Mouse (Mus musculus) liver, embryonic 13.5 days (tissue): ENCODE results near the gene Arl5b. TPM values are rescaled to one million over a fixed set of nuclear protein-coding genes. Genes with fewer than 3 reads are reported as not detected.
A peak's percentile ranks its signal among the peaks of the same experiment; 100 is the strongest.

ENCODE experiments used
- ATAC-seq: fragments of 200-750 bp; cut with Nextera tagmentation; 2 replicates; pipeline ENCODE4 v1.8.0; 2017; ENCODE audit warnings: low read depth, mild to moderate bottlenecking, moderate number of reproducible peaks, moderate library complexity
- DNase-seq: peaks from one replicate; pipeline ENCODE4 v3.0.0; 2022
- H3K27ac ChIP-seq: fragments of 300-500 bp; sonication (generic); 2 replicates; pipeline ENCODE4 v1.5.1; 2015; ENCODE audit warnings: moderate library complexity, mild to moderate bottlenecking, inconsistent platforms
- H3K27me3 ChIP-seq: fragments of 300-500 bp; sonication (generic); 2 replicates; pipeline ENCODE4 v1.6.1; 2015; ENCODE audit warnings: mild to moderate bottlenecking, inconsistent platforms
- H3K36me3 ChIP-seq: fragments of 300-500 bp; sonication (generic); 2 replicates; pipeline ENCODE4 v1.6.1; 2015; ENCODE audit warnings: mild to moderate bottlenecking, inconsistent platforms
- H3K4me1 ChIP-seq: fragments of 300-500 bp; sonication (generic); replicated peaks from 2 replicates; pipeline ENCODE4 v1.6.1; 2015; ENCODE audit warnings: inconsistent platforms
- H3K4me2 ChIP-seq: fragments of 300-500 bp; sonication (generic); 2 replicates; pipeline ENCODE4 v1.6.1; 2015; ENCODE audit warnings: inconsistent platforms, mild to moderate bottlenecking, moderate library complexity
- H3K4me3 ChIP-seq: fragments of 300-500 bp; sonication (generic); replicated peaks from 2 replicates; pipeline ENCODE4 v1.5.1; 2015; ENCODE audit warnings: mild to moderate bottlenecking, inconsistent platforms
- H3K9ac ChIP-seq: fragments of 300-500 bp; sonication (generic); 2 replicates; pipeline ENCODE4 v1.6.1; 2015; ENCODE audit warnings: mild to moderate bottlenecking, inconsistent platforms
- H3K9me3 ChIP-seq: fragments of 300-500 bp; sonication (generic); replicated peaks from 2 replicates; pipeline ENCODE4 v1.6.1; 2016; ENCODE audit warnings: inconsistent platforms
- WGBS: fragments of 180-500 bp; shearing (Covaris S2); methylation state at CpG from one replicate; pipeline ENCODE4 v1.1.7; 2015; ENCODE audit not compliant: insufficient replicate concordance; 5-methylcytosine and 5-hydroxymethylcytosine counted together
- polyA plus RNA-seq: library from polyadenylated mRNA; unstranded; fragments of >200 nt; fragmentation: Nextera tagmentation; extraction: Ambion mirVana; gene quantifications from 2 replicates; pipeline ENCODE4 v1.2.1, GENCODE M21; 2015

Gene Arl5b
- 6.0 and 7.3 TPM in 2 replicates for polyA plus RNA-seq

GRCm38 (mm10) chr2:15049117-15049873, at the start of gene Arl5b:
Gene Arl5b (plus strand): TSS chr2:15049395.
- ATAC-seq (peak; percentile 100), DNase-seq (peak; percentile 86)
- 8% methylated on average over 20 of the region's 20 CpGs for WGBS
- Histone ChIP-seq H3K36me3 (no peaks in the 10 kb centered on the region), H3K9me3 (no peaks in the 10 kb centered on the region), H3K4me2 (peak within 1 kb of the TSS; percentile 73), H3K27me3 (no peaks in the 10 kb centered on the region), H3K27ac (peak within 1 kb of the TSS; percentile 59), H3K4me3 (peak within 1 kb of the TSS; percentile 69), H3K9ac (peak within 1 kb of the TSS; percentile 74), H3K4me1 (peaks cover 19% of the 10 kb centered on the region)

- H3K27ac ChIP-seq: no peak overlapping the region
- DNase-seq (no peak), ATAC-seq (no peak)
These were observed 41.7 kb upstream of the Arl5b start for GRCm38 (mm10) chr2:15007531-15007930.

GRCm38 (mm10) chr2:15008072-15008471, 41.1 kb upstream of the Arl5b start:
- H3K9me3 ChIP-seq: no peaks in the 10 kb centered on the region
- peaks cover 3% of the 10 kb centered on the region for H3K36me3 ChIP-seq
- no peaks in the 10 kb centered on the region for H3K4me1 ChIP-seq
- 87% methylated on average over 1 of the region's 1 CpGs for WGBS
- H3K4me2 ChIP-seq: no peak overlapping the region
- no peak overlapping the region for H3K4me3 ChIP-seq
- H3K27me3 ChIP-seq: no peaks in the 10 kb centered on the region
- DNase-seq (no peak), ATAC-seq (no peak)
- H3K27ac ChIP-seq: no peak overlapping the region
- no peak overlapping the region for H3K9ac ChIP-seq

More at GRCm38 (mm10) chr2:15007531-15007930, 41.7 kb upstream of the Arl5b start:
- Histone ChIP-seq H3K9me3 (no peaks in the 10 kb centered on the region), H3K27me3 (no peaks in the 10 kb centered on the region), H3K9ac (no peak overlapping the region), H3K4me1 (no peaks in the 10 kb centered on the region), H3K36me3 (peaks cover 3% of the 10 kb centered on the region), H3K4me2 (no peak overlapping the region), H3K4me3 (no peak overlapping the region)
- 71% methylated on average over 3 of the region's 3 CpGs for WGBS

- no peak overlapping the region for H3K9ac ChIP-seq
- WGBS: 77% methylated on average over 3 of the region's 3 CpGs
- no peaks in the 10 kb centered on the region for H3K9me3 ChIP-seq
- no peak for DNase-seq
- H3K4me3 ChIP-seq: no peak overlapping the region
- no peaks in the 10 kb centered on the region for H3K27me3 ChIP-seq
- peaks cover 7% of the 10 kb centered on the region; the same call in 1 of the 2 replicates for H3K36me3 ChIP-seq
- no peaks in the 10 kb centered on the region for H3K4me1 ChIP-seq
- no peak for ATAC-seq
- H3K4me2 ChIP-seq: no peak overlapping the region
- H3K27ac ChIP-seq: no peak overlapping the region
These were observed 22.4 kb upstream of the Arl5b start for GRCm38 (mm10) chr2:15026817-15027216.

GRCm38 (mm10) chr2:15027816-15028215, 21.4 kb upstream of the Arl5b start:
- no peak overlapping the region for H3K4me2 ChIP-seq
- no peaks in the 10 kb centered on the region for H3K4me1 ChIP-seq
- no peak for ATAC-seq
- no peak overlapping the region for H3K27ac ChIP-seq
- H3K9ac ChIP-seq: no peak overlapping the region
- H3K4me3 ChIP-seq: no peak overlapping the region
- 77% methylated on average over 1 of the region's 1 CpGs for WGBS
- H3K36me3 ChIP-seq: peaks cover 7% of the 10 kb centered on the region; the same call in 1 of the 2 replicates
- H3K27me3 ChIP-seq: no peaks in the 10 kb centered on the region
- H3K9me3 ChIP-seq: no peaks in the 10 kb centered on the region
- DNase-seq: no peak

- Histone ChIP-seq H3K9me3 (no peaks in the 10 kb centered on the region), H3K27me3 (no peaks in the 10 kb centered on the region), H3K9ac (no peak overlapping the region), H3K36me3 (peaks cover 7% of the 10 kb centered on the region; the same call in 1 of the 2 replicates), H3K4me1 (no peaks in the 10 kb centered on the region), H3K4me2 (no peak overlapping the region), H3K27ac (no peak overlapping the region), H3K4me3 (no peak overlapping the region)
- WGBS: 76% methylated on average over 6 of the region's 6 CpGs
- no peak for ATAC-seq
- DNase-seq: no peak
These were observed 10.5 kb upstream of the Arl5b start for GRCm38 (mm10) chr2:15038705-15039104.

- peak; percentile 11 for DNase-seq
- Histone ChIP-seq H3K9ac (no peak overlapping the region), H3K27me3 (no peaks in the 10 kb centered on the region), H3K9me3 (no peaks in the 10 kb centered on the region), H3K4me3 (no peak overlapping the region), H3K27ac (no peak overlapping the region), H3K4me1 (no peaks in the 10 kb centered on the region), H3K36me3 (peaks cover 7% of the 10 kb centered on the region; the same call in 1 of the 2 replicates), H3K4me2 (no peak overlapping the region)
- WGBS: 42% methylated on average over 5 of the region's 5 CpGs
- peak; percentile 50 for ATAC-seq
These were observed 8.9 kb upstream of the Arl5b start for GRCm38 (mm10) chr2:15040326-15040725.

GRCm38 (mm10) chr2:15054496-15054895, 5.3 kb downstream of the Arl5b start:
- peak; percentile 13; the same call in 1 of the 2 replicates for ATAC-seq
- peak overlapping the region; percentile 91 for H3K9ac ChIP-seq
- H3K9me3 ChIP-seq: no peaks in the 10 kb centered on the region
- peak overlapping the region; percentile 83 for H3K4me2 ChIP-seq
- no peaks in the 10 kb centered on the region for H3K27me3 ChIP-seq
- 28% methylated on average over 10 of the region's 10 CpGs for WGBS
- no peak for DNase-seq
- H3K27ac ChIP-seq: peak overlapping the region; percentile 85
- H3K4me1 ChIP-seq: peaks cover 30% of the 10 kb centered on the region
- peak overlapping the region; percentile 93 for H3K4me3 ChIP-seq
- no peaks in the 10 kb centered on the region for H3K36me3 ChIP-seq

- Histone ChIP-seq H3K4me3 (peak within 1 kb of the TSS; percentile 93), H3K27ac (peak within 1 kb of the TSS; percentile 85), H3K27me3 (no peaks in the 10 kb centered on the region), H3K9me3 (no peaks in the 10 kb centered on the region), H3K36me3 (no peaks in the 10 kb centered on the region), H3K4me1 (peaks cover 26% of the 10 kb centered on the region), H3K9ac (peak within 1 kb of the TSS; percentile 91), H3K4me2 (peak within 1 kb of the TSS; percentile 83)
- DNase-seq (peak; percentile 93), ATAC-seq (peak; percentile 98)
- WGBS: under 1% methylated on average over 75 of the region's 75 CpGs
These were observed 5.9 kb downstream of the Arl5b start, which contains the start of gene Nsun6 for GRCm38 (mm10) chr2:15054945-15055637. Gene Nsun6 (minus strand): TSS chr2:15055069.

GRCm38 (mm10) chr2:15055741-15056151, 6.6 kb downstream of the Arl5b start:
- H3K4me2 ChIP-seq: peak overlapping the region; percentile 83
- H3K9ac ChIP-seq: peak overlapping the region; percentile 91
- H3K27ac ChIP-seq: peak overlapping the region; percentile 82
- DNase-seq (no peak), ATAC-seq (no peak)
- WGBS: 2% methylated on average over 15 of the region's 15 CpGs
- H3K4me1 ChIP-seq: peaks cover 26% of the 10 kb centered on the region
- H3K36me3 ChIP-seq: no peaks in the 10 kb centered on the region
- H3K27me3 ChIP-seq: no peaks in the 10 kb centered on the region
- H3K9me3 ChIP-seq: no peaks in the 10 kb centered on the region
- H3K4me3 ChIP-seq: peak overlapping the region; percentile 93

GRCm38 (mm10) chr2:15058227-15058626, 9.0 kb downstream of the Arl5b start:
- H3K4me3 ChIP-seq: no peak overlapping the region
- ATAC-seq (no peak), DNase-seq (no peak)
- H3K9ac ChIP-seq: no peak overlapping the region
- 79% methylated on average over 5 of the region's 5 CpGs for WGBS
- H3K36me3 ChIP-seq: no peaks in the 10 kb centered on the region
- no peak overlapping the region for H3K4me2 ChIP-seq
- H3K27ac ChIP-seq: no peak overlapping the region
- peaks cover 26% of the 10 kb centered on the region for H3K4me1 ChIP-seq
- no peaks in the 10 kb centered on the region for H3K27me3 ChIP-seq
- H3K9me3 ChIP-seq: no peaks in the 10 kb centered on the region
